Mouse (Mus musculus): ENCODE data around the gene Lrrk2. TPM values are rescaled to one million over a fixed set of nuclear protein-coding genes. Genes with fewer than 3 reads are reported as not detected.
A peak's percentile ranks its signal among the peaks of the same experiment; 100 is the strongest.

Gene Lrrk2
- total RNA-seq (2015): 20.6 and 22.8 TPM in 2 replicates
- total RNA-seq (2017): 13.5 and 24.9 TPM in 2 replicates

- ATAC-seq (replicated peaks; ENCODE audit: poor library complexity): peak; percentile 97
These were observed at the start of gene Lrrk2 for GRCm38 (mm10) chr15:91672645-91673568. TSS of gene Lrrk2 (plus strand) at chr15:91673175.

DNA sequence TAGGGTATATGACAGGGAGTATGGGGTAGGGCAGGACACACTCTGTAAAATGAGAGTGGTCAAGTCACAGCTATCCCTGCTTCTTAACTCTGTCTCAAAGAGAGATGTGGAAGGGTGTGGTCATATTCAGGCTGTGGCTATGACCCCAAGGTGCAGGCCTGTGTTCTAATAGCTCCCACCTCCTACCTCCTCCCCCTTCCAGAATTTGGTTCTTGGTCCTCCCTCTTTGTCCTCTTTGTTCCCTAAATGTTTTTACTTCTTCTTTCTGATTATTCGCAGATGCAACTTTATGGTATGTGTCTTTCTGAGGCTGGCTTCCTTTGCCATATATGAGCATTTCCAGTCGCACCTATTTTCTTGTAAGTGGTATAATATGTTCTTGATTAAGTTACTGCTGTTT, 48.5 kb upstream of the Lrrk2 start:
- peak; percentile 46; the same call in 1 of the 2 replicates for ATAC-seq (replicated peaks; ENCODE audit: poor library complexity)

DNA sequence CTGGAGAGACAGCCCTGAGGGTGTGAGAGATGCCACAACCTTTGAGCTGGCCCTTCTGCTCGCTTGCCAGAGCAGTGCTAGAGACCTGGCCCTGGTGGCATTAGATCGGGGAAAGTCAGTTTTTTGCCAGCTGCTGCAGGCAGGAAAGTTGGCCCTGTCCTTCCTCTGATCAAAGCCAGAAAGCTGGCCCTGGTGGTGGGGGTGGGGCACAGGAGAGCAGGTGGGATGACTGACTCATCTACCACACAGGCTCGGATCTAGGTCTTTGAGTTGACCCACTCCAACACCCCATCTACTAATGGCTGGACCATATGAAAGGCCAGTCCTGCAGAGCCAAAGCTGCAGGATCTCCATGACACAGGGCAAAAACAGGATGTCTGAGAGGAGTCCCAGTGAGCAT, 43.8 kb upstream of the Lrrk2 start:
- no peak for ATAC-seq (replicated peaks; ENCODE audit: poor library complexity)

GRCm38 (mm10) chr15:91632473-91632872, 40.5 kb upstream of the Lrrk2 start:
- ATAC-seq (replicated peaks; ENCODE audit: poor library complexity): peak; percentile 63

DNA sequence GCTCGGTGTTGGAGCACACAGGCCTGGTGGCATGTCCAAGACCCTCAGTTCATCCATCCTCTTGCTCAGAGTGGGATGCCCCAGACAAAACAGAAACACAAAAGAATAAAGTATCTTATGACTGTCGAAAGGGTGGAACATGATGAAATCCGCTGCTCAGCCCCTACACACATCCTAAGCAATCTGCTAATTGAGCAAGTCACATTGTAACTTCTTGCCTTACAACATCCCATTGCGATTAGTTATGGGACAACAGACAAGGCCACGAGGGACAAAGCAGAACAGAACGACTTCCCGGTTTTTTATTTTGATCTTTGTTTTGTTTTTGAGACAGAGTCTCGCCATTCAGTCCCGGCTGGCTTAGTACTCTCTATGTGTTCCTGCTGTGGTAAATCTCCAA, 39.9 kb upstream of the Lrrk2 start:
- ATAC-seq (replicated peaks; ENCODE audit: poor library complexity): peak; percentile 98

DNA sequence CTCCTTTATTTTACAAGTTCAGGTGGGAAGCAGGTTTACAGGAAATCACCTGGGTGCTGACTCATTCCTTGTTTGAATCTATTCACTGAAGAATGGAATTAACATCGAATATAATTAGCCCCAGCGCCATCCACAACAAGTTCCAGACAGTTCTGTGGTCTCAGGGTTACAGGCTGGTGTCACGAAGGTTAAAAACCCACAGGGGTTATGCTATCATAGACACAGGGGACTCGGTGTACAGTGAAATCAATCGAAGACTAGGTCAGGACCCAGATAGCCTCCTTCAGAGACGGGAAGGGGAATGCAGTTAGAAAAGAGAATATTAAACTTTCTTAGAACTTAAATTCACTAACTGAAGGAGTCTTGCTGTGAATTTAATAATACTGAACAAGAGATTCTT, 39.2 kb upstream of the Lrrk2 start:
- no peak for ATAC-seq (replicated peaks; ENCODE audit: poor library complexity)

DNA sequence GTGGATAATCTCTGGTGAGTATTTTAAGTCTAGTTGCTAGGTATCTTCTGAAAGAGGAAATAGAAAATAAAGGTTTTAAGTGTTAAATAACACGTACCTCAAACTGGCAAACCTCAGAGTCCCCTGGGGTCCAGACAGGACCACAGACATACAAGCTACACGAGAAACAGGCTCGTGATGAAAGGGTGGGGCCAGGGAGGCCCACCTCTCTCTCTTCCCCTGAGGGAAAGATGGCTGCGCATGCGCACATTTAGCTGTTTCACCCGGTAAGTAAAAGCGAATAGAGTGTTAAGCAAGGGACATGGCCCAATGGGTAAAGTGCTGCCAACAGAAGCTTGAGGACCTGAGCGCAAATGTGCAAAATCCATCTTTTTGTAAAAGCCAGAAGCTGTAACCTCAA, 38.7 kb upstream of the Lrrk2 start:
- no peak for ATAC-seq (replicated peaks; ENCODE audit: poor library complexity)

DNA sequence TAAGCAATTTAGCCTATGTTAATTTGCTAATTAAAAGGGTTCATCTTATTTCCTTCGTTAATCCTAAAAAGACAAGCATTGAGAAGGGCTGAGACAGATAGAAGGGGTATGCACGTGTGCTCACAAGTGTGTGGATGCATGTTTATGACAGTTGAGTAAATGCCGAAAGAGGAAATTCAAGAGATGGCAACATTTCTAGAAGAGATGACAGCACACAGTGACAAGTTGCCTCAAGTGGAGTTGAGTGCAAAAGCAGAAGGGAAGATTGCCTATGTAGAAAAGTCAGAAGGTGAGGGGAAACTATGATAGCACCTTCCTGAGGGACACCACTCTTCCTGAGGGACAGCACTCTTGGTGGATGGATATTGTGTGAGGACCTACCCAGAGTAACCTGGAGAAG, 31.3 kb upstream of the Lrrk2 start:
- ATAC-seq (replicated peaks; ENCODE audit: poor library complexity): peak; percentile 56

- ATAC-seq (replicated peaks; ENCODE audit: poor library complexity): no peak
These were observed 30.2 kb upstream of the Lrrk2 start for GRCm38 (mm10) chr15:91642682-91643306.

GRCm38 (mm10) chr15:91643632-91644348, 29.2 kb upstream of the Lrrk2 start:
- peak; percentile 84 for ATAC-seq (replicated peaks; ENCODE audit: poor library complexity)

DNA sequence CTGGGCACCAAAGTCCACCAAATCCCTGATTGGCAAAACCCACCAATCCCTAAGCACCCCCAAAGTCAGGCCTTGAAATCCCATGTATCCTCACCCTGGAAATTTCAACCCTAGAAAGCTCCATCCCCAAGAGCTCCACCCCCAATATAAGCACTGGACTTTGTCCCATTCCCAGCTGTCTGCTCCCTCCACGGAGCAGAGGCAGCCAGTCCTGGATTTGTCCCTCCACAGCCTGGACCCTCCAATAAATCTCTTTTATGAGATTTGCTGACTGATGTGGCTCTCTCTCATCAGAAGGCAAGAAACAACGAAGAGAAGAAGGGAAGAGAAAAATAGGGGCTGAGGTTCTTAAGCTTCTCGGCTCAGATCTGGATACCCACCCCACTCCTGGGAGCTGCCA, 22.7 kb upstream of the Lrrk2 start:
- no peak for ATAC-seq (replicated peaks; ENCODE audit: poor library complexity)

- peak; percentile 94 for ATAC-seq (replicated peaks; ENCODE audit: poor library complexity)
These were observed 21.5 kb upstream of the Lrrk2 start for GRCm38 (mm10) chr15:91651493-91651892.

DNA sequence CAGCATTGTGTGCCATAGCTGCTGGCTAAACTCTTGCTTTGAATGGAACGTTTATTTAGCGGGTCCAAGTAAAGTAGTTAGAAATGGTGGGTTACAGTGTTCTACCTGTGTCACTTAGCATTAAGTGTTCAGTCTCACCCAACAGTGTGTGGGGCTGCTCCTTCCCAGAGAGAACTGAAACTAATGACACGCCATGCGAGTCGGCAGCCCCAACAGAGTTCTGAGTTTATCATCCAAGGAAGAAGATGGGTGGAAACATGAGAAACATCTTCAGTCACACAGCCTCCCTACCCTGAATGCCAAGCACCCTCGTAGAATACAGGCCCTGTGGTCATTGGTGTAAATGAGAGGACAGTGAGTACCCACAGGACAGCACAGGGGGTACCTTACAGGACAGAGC, 14.7 kb upstream of the Lrrk2 start:
- ATAC-seq (replicated peaks; ENCODE audit: poor library complexity): no peak

DNA sequence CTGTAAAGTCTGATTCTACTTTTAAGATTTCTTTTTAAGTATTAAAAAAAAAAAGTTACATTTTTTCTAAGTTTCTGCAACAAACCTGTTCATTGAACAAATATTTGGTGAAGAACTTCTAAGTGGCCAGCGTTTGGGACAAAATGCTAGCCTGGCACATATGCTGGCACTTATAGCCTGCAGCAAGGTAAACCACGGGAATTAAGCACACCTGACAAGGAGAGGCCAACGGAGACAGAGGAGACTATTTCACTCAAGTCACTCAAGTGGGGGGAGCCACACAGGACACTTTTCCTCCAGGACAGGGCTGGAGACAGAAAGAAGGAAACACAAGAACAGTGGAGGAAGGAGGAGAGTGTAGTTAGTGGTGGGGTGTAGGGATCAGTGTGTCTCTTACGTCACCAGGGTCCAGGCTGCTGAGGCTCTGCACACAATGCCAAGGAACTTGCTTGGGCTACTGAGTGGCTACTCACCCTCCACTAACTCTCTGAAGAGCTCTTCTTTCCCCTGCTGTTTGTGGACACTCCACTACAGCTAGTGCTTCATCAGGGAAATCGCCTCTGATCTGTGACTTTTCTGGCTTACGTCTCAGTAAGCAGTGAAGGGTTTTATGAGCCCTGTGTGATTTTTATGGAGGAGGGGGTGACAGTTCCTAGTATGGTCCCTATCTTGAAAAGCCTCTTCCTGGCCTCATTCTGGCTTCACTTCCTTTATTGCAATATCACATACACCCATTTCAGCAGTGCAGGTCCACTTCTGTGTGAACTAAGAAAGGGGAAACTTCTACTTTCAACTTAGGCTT, 12.5 kb upstream of the Lrrk2 start:
- ATAC-seq (replicated peaks; ENCODE audit: poor library complexity): peak; percentile 87

- no peak for ATAC-seq (replicated peaks; ENCODE audit: poor library complexity)
These were observed 12.0 kb upstream of the Lrrk2 start for GRCm38 (mm10) chr15:91661079-91661369.

DNA sequence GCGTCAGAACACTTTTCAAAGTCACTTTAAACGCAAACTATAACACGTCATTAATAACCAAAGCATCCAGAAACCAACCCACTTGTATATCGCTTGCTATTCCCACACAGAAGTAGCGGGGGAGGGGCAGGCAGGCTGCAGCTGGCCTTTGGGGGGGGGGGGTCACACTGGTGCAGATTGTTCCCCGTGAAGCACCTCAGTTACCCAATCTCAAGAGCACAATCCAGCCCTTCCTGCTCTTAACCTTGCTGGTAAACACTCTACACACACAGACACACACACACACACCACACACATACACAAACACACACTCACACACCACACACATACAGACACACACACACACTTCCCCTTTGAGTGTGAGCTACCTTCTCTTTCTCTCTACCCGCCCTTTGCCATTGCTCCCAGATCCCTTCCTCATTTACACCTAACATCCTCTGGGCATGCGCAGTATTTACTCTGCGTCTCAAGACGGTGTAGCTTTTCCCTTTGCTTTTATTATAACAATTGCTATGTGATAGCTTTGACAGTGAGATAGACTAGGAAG, 8.3 kb upstream of the Lrrk2 start:
- ATAC-seq (replicated peaks; ENCODE audit: poor library complexity): peak; percentile 55

DNA sequence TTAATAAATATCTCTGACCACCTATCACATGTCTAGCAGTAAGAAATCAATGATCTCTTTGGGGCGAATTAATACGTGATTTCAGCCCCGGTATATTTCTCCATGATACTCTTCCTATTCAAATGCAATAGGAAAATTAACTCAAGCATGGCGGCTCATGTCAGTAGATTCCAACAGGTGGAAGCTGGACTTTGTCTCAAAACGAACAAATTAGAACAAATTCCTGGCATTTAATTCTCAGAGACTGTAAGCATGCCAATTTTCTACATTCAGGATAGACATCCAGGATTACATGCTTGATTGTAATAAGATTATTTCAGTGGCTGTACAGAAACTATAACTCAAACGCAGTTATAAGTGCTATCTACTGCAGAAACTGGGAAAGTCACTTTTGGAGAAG, 7.4 kb upstream of the Lrrk2 start:
- ATAC-seq (replicated peaks; ENCODE audit: poor library complexity): no peak

- no peak for ATAC-seq (replicated peaks; ENCODE audit: poor library complexity)
These were observed 1.8 kb upstream of the Lrrk2 start for GRCm38 (mm10) chr15:91671216-91671615.

- no peak for ATAC-seq (replicated peaks; ENCODE audit: poor library complexity)
These were observed 988 bp upstream of the Lrrk2 start for GRCm38 (mm10) chr15:91671987-91672386.

DNA sequence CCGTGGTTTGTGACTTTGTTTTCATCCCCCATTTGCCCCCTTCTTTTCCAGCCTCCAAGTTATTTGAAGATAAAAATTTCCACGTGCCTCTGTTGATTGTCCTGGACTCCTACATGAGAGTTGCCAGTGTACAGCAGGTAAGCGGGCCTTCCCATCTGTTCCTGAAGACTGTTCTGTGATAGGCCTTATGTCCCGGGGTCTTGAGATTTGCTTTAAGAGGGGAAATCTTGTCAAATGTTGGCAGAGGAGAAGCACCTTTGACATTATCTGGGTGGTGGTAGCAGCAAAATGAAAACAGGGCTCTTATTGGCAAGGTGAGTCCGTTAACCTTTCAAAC, 562 bp downstream of the Lrrk2 start:
- no peak for ATAC-seq (replicated peaks; ENCODE audit: poor library complexity)

GRCm38 (mm10) chr15:91680116-91680515, 7.1 kb downstream of the Lrrk2 start:
- ATAC-seq (replicated peaks; ENCODE audit: poor library complexity): peak; percentile 93

Data from megakaryocyte progenitor cell, adult 5-6 weeks (primary cell).